Mouse (Mus musculus) CD4-positive, CD25-positive, alpha-beta regulatory T cell, adult 4 months (primary cell): ENCODE data around the gene Lrrc26. TPM values are rescaled to one million over a fixed set of nuclear protein-coding genes. Genes with fewer than 3 reads are reported as not detected.
A peak's percentile ranks its signal among the peaks of the same experiment; 100 is the strongest.
"Not testable (repeated sequence)": the region's sequence is repeated elsewhere in the genome, so short reads cannot be mapped to it uniquely, and the experiment has no call there.

Source experiments
- ATAC-seq: one replicate; pipeline ENCODE4 v1.8.0; 2017
- polyA plus RNA-seq, 2 experiments: library from polyadenylated mRNA; unstranded; fragments of 100-300 nt; shearing (Covaris generic); gene quantifications; one replicate each; pipeline ENCODE4 v1.2.1; 2017

Lrrc26 gene
- polyA plus RNA-seq, result not detected

DNA sequence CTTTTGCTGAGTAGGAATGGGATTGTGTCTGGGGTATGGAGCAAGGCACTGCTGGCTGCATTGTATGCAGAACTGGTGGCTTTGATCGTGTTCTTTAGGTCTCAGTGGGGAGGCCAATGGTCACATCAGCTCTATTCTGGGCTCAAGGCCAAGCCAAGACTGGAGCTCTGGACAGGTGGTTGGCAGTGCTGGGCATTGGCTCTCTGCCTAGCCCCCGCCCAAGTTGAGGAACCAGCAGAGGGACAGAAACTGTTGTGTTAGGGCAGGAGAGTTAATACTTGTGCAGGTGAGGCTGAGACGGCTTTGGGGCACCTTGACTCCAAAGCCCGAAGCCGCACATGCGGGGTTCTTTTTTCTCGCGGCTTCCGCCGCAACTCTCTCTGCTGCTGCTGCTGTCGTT is at the start of gene Lrrc26:
Lrrc26 (plus strand) TSS at position 265 of the 400 bp plus-strand sequence.
- ATAC-seq, result no peak

DNA sequence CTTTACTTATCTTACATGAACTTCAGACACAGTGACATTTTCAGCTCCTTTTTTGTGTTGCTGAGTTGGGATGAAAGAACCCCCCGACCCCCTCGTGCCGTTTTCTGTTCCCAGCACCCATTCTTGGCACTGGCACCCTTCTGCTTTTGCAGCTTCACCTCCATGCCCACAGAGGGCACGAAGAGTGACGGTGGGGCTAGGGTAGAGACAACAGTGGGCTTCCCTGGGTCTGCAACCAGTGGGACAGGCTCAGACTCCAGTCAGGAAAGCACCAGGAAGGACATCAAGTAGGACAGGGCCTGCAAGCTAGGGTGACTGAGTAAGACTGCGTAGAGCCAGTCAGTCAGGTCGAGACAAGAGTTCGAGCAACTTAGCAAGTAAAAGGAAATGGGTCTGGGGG is 49.4 kb upstream of the Lrrc26 start:
- no peak for ATAC-seq

DNA sequence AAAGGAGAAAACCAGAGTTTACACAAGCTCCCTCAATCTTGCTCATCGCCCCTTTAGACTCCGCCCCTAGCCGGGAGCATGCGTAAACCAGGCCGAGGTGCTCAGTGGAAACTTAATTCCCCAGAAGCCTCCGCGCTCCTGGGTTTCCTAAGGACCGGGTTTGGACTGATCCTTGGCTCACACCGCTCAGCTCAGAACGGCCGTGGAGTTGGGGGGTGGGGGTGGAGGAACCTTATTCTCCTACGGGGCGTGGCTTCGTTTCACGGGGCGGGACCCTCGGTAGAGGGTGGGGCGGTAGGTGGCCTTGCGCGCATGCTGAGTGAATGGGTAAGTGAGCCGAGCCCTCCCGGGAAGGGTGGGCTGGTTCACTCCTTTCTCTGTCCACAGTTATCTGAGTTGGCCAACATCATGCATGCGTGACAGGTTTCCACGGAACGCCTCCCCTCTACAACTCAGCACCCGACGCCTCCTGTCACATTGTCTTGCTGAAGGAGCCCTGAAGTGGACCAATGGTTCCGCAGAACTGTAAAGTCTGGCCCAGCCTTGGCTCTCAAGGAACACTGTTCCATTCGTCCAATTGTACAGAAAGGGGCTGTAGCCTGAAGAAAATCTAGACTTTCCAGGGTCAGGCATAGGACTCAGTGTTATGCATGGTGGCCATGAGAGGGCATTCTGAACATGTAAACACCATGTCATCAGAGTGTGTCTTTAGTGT is 48.8 kb upstream of the Lrrc26 start:
- peak; percentile 66 for ATAC-seq

DNA sequence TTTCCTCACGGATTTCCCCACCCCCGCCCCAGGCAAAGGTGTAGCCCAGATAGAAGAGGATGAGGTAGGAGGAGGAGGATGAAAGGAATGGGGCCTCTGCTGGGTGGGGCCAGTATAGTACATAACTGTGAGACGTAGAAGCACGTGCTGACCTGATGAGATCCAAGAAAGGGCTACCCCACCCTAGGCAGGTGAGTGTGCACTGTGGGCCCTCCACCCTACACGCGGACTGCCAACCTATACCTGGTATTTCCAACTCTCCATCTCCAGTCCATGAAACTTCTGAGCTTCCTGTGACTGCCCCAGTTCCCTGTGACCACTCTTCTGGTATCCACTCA is 48.3 kb upstream of the Lrrc26 start:
- ATAC-seq, result peak; percentile 37

DNA sequence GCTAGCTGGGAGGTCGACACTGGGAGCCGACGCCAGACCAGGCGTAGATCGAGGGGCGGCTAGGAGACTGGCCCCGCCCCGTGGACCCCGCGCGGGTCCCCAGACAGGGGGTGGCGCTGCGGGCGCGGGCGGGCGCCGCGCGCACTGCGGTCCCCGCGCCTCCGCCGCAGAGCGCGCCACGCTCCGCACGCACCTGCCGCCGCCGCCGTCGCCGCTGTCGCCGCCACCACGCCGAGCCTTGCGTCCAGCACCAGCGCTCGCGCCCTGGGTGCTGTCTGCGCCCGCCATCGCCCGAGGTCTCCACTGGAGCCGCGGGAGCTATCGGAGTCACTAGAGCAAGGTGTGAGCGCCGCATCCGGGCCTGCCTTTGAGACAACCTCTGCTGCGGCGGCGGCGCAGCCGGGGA is 47.6 kb upstream of the Lrrc26 start, which contains the start of the genes Rnf208 and Cysrt1:
Rnf208 (plus strand) TSS at position 155 of the 406 bp plus-strand sequence.
Cysrt1 (minus strand) TSS at position 352 of the 406 bp plus-strand sequence.
- ATAC-seq, result peak; percentile 70

DNA sequence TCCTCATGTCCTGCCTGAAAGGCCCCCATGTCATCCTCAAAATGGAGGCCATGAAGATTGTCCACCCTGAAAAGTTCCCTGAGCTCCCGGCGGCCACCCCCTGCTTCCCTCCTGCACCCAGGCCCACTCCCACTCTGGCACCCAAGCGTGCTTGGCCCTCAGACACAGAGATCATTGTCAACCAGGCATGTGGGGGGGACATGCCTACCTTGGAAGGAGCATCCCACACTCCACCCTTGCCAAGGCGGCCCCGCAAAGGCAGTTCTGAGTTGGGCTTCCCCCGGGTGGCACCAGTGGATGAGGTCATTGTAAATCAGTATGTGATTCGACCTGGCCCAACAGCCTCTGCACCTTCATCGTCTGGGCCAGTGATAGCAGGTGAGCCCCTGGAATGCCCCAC is 46.4 kb upstream of the Lrrc26 start:
- no peak for ATAC-seq

DNA sequence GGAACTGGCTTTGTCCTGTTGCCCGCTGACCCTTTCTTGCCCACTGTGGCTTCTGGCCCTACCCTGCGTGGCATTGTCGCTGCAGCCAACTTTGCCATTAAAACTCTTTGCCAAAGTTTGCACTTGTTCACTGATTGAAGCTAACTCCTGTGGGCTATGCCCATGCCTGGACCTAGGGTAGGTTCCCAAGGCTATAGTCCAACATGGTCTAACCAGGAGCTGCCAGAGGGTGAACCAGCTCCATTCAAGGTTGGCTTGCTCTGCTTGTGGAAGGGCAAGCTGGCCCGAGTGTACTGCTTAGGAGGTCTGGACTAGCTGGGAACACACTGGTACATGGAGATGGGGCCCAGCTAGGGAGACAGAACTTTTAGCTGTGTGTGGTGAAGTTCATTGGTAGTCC is 45.6 kb upstream of the Lrrc26 start:
- ATAC-seq, result no peak

DNA sequence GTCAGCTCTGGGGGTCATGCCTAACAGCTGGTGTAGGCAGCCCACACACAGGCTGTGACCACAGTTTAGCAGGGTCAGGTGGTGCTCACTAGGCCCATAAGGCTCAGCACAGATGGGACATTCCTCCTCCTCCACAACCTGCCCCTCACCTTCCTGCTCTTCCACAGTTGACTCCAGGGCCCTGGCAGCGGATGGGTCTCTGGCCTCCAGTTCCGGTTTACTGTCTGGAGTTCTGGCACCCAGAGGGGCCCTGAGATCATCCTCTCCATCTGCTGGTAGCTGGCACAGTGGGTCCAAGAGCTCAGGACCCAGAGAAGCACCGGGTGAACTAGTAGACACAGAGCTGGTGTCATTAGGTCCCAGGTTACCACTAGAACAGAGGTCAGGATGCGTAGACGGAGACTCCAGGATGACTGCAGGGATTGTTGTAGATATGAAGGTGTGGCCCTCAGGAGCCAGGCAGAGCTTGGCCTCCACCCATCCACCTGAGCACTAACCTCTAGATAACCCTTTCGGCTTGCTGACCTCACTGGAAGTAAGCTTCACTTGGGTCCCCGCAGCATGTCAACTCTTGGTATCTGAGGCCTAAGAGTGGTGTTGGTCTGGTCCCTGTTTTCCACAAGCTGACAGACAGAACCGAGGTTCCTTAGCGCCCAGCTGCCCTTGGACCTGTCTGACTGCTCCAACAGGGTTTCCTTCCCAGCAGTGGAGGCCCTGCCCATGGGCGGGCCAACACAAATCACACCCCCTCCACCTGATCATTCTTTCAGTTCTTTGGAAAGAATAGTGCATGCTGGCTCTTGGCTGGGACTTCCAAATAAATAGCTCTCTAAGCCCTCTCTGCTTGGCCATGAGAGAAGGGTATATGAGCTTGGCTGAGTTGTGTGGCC is 43.3 kb upstream of the Lrrc26 start, which contains the start of gene AL732309.1:
AL732309.1 (minus strand) TSS at position 681 of the 890 bp plus-strand sequence.
- no peak for ATAC-seq

DNA sequence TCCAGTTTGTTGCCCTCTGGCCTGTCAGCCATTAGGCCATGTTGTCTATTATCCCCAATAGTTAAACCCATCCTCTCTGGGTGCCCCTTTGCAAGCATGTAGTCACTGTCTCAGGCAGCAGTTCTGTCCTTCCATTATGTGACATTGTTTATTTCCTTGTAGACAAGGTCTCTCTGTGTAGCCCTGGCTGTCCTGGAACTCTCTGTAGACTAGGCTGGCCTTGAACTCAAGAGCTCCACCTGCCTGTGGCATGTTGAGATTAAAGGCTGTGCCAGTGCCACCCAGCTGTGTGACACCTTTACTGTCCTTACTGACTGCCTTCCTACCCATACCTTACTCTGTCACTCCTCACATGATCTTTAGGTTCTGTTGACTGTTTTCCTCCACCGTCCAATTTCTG is 37.4 kb upstream of the Lrrc26 start:
- no peak for ATAC-seq

DNA sequence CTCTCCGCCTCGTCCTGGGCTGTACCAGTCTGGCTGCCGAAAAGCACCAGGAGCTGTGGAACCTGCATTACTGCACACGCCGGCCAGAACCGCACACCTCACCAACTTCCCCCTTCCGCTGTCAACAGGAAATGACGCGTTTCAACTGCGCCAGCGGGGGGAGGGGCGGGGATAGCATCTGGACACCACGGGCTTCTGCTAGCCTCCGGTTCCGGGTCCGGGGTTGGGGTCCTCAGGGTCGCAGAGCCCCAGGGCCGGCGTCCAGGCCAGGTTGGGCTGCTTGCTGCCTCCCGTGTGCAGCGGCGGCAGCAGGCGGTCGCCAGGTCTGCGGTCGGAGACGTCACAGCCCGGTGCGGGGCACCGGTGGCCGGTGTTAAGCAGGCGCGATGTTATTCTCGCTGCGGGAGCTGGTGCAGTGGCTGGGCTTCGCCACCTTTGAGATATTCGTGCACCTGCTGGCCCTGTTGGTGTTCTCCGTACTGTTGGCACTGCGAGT is 34.4 kb upstream of the Lrrc26 start, which contains the start of gene Tmem203:
Tmem203 (plus strand) TSS at position 156 of the 496 bp plus-strand sequence.
- peak; percentile 89 for ATAC-seq

DNA sequence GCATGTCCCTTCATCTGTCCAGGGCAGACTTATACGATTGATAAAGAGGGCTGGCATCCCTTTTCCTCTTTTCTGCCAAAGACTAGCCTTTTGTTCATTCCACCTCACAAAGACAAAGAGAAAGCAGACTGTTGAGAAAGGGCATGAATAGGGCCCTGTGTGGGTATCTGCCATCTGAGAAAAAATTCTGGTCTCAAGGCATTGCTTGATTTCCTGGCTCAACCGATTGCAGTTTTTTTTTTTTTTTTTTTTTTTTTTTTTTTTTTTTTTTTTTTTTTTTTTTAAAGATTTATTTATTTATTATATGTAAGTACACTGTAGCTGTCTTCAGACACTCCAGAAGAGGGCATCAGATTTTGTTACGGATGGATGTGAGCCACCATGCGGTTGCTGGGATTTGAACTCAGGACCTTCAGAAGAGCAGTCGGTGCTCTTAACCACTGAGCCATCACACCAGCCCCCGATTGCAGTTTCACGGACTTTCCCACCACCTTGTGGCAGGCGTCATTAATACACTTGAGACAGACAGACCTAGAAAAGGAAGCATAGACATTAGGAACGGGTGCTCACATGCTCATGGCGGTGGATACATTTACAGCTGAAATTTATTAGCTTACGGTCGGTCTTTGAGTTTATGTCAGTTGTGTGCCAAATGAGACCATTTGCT is 33.1 kb upstream of the Lrrc26 start:
- not testable (repeated sequence) for ATAC-seq

DNA sequence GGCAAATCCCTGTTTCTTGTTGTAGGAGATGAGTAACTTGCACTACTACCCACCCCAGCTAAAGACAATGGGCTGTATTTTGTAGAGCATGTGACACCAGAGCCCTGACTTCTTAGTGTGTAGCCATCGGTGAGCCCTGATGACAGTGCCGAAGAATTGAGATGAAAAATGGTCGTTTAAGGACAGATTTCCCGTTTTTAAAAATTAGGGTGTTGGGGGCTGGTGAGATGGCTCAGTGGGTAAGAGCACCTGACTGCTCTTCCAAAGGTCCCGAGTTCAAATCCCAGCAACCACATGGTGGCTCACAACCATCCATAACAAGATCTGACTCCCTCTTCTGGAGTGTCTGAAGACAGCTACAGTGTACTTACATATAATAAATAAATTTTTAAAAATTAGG is 32.5 kb upstream of the Lrrc26 start:
- not testable (repeated sequence) for ATAC-seq

DNA sequence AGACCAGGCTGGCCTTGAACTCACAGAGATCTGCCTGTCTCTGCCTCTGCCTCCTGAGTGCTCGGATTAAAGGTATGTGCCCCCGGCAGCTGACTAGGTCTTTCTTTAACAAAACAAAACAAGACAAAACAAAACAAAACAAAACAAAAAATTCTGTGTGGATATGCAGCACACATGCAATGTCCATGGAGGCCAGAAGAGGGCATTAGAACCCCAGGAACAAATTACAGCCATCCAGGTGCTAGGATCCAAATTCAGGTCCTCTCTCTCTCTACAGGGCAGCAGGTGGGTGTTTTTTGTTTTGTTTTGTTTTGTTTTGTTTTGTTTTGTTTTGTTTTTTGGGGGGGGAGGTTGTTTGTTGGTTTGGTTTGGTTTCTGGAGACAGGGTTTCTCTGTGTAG is 30.8 kb upstream of the Lrrc26 start:
- no peak for ATAC-seq

DNA sequence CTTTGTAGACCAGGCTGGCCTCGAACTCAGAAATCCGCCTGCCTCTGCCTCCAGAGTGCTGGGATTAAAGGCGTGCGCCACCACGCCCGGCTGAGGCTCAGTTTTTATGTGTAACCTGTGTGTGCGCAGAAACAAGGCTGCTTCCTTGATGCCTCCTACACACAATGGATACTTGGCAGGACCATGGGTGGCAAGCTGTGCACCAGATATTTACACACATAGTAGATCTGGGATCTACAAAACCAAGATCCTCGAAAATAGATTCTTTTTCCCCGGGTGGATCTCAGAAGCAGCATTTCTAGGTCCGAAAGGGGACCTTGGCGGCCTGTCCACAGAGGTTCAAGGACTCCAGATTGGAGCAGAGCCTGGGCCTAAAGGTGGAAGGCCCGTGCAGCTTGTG is 27.8 kb upstream of the Lrrc26 start:
- peak; percentile 28 for ATAC-seq

DNA sequence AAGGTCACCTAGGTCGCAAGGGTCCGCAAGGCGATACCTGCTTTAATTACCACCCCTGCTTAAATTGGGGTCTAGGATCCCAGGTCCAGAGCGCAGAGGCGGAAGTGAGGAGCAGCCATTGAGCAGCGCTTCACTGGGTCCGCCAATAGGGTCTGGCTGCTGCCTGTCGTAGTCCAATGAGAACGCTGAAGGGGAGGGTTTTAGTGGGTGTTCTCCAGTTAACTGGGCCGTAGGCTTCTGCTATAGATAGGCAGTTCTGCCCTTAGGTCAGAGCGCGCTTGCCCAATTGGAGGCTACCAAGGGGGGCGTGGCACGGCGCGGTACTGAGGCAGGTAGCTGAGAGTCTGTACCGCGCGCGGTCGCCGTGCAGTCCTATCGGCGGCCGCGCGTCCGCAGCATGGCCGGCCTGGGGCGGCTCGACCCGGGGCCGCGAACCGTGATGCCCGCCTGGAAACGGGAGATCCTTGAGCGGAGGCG is 27.4 kb upstream of the Lrrc26 start, which contains the start of gene Tprn:
Tprn (plus strand) TSS at position 328 of the 477 bp plus-strand sequence.
- peak; percentile 98 for ATAC-seq

DNA sequence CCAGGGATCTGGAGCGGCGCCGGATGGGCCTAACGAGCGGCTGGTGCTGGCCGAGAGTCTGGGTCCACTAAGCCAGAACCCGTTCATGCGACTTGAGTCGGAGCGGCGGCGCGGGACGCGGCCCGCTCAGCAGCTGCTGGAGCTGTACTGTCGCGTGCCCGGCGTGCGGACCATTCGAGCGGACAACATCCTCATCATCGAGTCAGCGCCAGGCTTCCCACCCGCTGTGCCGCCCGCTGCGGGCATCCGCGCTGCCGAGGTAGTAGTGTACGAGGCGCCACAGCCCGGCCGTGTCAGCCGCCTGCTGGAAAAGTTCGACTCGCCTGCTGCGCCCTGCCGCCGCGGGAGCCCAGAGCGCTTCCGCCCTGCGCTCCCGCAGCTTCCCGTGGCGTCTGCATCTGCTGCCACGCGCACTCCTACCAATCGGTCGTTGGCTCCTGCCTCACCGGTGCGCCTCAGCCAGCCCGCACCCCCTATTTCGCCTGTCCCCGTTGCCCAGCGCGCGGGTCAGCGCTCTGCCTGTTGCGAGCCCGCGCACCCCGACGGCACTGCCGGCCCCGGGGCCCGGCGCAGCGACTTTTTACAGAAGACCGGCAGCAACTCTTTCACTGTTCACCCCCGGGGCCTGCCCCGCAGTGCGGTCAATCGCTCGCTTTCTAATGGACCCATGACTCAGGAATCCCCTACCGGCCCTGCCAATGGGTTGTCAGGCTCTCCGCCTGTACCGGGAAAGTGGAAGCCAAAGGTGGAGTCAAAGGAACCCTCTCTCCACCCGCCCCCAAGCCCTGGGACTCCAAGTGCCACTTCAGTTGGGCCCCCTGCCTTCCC is 26.7 kb upstream of the Lrrc26 start:
- ATAC-seq, result peak; percentile 46

DNA sequence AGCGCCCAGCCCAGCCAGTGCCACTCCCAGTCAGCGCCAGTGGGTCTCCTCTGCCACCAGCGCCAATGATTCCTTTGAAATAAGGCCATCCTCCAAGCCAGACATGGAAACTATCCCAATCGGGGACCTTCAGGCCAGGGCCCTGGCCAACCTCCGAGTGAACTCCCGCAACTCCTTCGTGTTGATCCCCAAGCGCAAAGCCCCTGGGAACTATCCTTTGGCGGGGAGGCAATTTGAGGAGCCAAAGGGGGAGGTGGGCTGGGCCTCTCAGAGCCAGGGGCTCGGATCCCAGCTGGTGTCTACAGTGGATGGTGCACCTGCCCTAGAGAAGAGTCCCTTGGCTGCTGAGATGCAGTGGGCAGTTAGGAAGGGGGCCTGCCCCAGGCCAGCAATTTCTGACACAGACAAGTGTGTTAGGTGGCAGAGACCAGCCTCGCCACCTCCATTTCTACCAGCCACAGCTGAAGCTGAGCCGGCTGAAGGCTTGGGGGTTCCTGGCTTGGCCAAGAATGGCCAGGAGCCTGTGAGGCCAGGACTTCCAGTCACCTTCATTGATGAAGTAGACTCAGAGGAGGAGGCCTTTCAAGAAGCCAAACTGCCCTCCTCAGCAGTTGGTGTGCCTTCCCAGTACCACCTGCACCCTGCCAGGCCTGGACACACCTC is 26.0 kb upstream of the Lrrc26 start:
- ATAC-seq, result no peak

DNA sequence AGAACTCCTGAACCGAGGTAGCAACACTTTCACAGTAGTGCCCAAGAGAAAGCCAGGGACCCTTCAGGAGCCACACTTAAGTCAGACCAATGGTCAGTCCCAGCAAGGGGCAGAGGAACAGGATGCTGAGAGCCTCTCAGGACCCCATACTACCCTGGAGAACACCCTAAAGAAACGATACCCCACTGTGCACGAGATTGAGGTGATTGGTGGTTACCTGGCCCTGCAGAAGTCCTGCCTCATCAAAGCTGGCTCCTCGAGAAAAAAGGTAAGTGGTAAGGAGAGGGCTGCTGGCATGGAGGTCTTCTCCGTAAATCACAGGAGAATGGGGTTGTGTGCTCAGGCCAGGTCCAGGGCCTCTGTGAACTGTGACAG is 25.4 kb upstream of the Lrrc26 start:
- ATAC-seq, result no peak

DNA sequence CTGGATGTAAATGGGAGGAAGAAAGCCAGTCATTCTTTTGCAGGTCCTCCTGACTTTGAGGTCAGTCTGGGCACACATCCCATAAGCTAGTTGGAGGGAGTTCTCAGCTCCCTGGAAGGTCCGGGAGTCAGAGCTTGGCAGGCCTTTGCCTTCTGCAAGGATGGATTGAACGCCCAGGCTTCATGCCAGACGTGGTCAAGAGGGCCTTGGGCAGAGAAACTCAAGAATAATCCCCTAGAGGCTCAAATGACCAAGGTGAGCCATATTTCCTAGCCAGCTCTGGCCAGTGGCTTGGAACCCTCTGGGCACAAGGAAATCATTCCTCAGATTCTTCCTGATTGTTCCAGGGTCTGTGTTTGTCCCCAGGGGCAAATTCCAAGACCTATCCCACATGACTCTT is 24.9 kb upstream of the Lrrc26 start:
- ATAC-seq, result no peak

DNA sequence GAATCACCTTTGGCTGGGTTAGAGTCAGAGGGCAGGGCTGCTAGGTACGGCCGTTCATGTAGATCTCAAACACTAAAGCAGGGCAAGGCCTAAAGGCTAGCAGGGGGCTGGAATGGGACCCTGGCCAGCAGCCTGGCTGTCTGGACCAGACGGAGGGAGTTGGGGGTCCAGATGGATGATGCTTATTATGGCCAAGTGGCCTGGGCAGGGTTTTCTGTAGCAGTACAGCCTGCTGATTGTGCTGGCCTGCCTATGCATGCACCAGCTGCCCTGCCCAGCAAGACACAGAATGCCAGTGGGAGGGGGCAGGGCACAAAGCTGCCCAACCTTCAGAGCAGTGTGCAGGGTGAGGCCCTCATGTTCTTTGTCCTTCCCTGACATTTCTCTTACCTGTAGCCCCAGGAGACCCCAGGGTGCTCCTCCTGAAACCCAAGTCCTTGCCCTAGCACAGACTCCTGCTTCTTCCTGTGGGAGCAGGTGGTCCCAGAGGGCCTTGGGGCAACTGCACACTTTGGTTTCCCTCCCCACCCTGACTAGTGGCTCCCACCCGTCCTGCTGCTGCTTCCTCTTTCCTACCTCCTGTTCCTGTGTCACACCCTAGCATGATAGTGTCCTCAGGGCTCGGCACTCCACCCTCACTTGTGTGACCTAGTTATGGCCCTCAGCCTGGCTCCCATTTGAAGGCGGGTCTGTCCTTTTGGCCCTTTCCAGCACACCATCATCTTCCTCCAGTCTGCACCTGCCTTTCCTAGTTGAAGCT is 23.6 kb upstream of the Lrrc26 start:
- ATAC-seq, result no peak
